14 mouse cellular contexts compared by ENCODE assay signal in genomic region chr1:168046347-168046746, GRCm38 (mm10).
DNase-seq lines count a peak whose midpoint lies in the region; ATAC-seq and TF ChIP-seq lines count a peak whose summit lies in the region.
"Had no signal": no experiment of that assay in that cellular context is flagged by ENCODE, and none has a peak within 500 bp of the region (broad histone marks: within the 10 kb centered on the region; RNA-seq: fewer than 3 reads in every experiment).

No protein-coding gene starts in this region.

- H3K36me3 ChIP-seq in hindbrain, embryonic 15.5 days = no peaks in the 10 kb centered on the region
- no peaks in the 10 kb centered on the region for H3K36me3 ChIP-seq in midbrain, embryonic 16.5 days (ENCODE audit: control insufficient read depth, insufficient read depth, low read length)
- H3K36me3 ChIP-seq: limb, embryonic 12.5 days; stomach, embryonic 15.5 days had no signal

- no peak overlapping the region for H3K9ac ChIP-seq in hindbrain, embryonic 15.5 days
- H3K9ac ChIP-seq in midbrain, embryonic 16.5 days (ENCODE audit: low read depth, low read length) = no peak overlapping the region
- H3K9ac ChIP-seq: limb, embryonic 12.5 days; stomach, embryonic 15.5 days had no signal

- TF ChIP-seq POLR2A in brain, embryonic 14.5 days (IDR thresholded peaks at IDR 0.05; ENCODE audit: borderline replicate concordance, extremely low read depth, insufficient read depth, insufficient read length, poor library complexity, severe bottlenecking) = no peak
- no peak for TF ChIP-seq POLR2A in lung, adult 2 months (IDR thresholded peaks at IDR 0.05; ENCODE audit: borderline replicate concordance, extremely low read depth, low read depth, low read length)

- 0 out of 2 replicates have a peak overlapping the region, but pooled peaks have one; percentile 10 for H3K4me2 ChIP-seq in hindbrain, embryonic 15.5 days
- H3K4me2 ChIP-seq in midbrain, embryonic 16.5 days (ENCODE audit: low read length) = no peak overlapping the region
- H3K4me2 ChIP-seq: limb, embryonic 12.5 days; stomach, embryonic 15.5 days had no signal

- H3K9me3 ChIP-seq in hindbrain, embryonic 15.5 days = no peaks in the 10 kb centered on the region
- no peaks in the 10 kb centered on the region for H3K9me3 ChIP-seq in midbrain, embryonic 16.5 days (replicated peaks; ENCODE audit: control insufficient read depth, low read length, poor library complexity, severe bottlenecking)
- H3K9me3 ChIP-seq: limb, embryonic 12.5 days; stomach, embryonic 15.5 days had no signal

- no peaks in the 10 kb centered on the region for H3K27me3 ChIP-seq in hindbrain, embryonic 15.5 days
- H3K27me3 ChIP-seq in midbrain, embryonic 16.5 days (ENCODE audit: control insufficient read depth, insufficient read depth, low read depth, low read length) = no peaks in the 10 kb centered on the region
- H3K27me3 ChIP-seq: limb, embryonic 12.5 days; stomach, embryonic 15.5 days had no signal

- peak; percentile 88 for ATAC-seq in hindbrain, embryonic 15.5 days (ENCODE audit: low FRiP score, low read depth)
- peak; percentile 75 for ATAC-seq in midbrain, embryonic 16.5 days
- ATAC-seq in megakaryocyte progenitor cell, adult 5-6 weeks (replicated peaks; ENCODE audit: poor library complexity) = no peak
- ATAC-seq: Patski had no signal

- DNase-seq in cerebellum, postnatal 14 days = peak; percentile 69 to 72
- no peak for DNase-seq in cerebellum, adult 8-10 months
- DNase-seq in brain, embryonic 14.5 days (ENCODE audit: low read depth) = peak; percentile 97
- DNase-seq in adrenal gland, postnatal 14 days = no peak
- no peak for DNase-seq in lung, adult 2 months
- DNase-seq: adrenal gland, postnatal 25 days; gastrocnemius, postnatal 36 days; lung, postnatal 36 days had no signal

- H3K4me1 ChIP-seq in hindbrain, embryonic 15.5 days (replicated peaks) = peaks cover 28% of the 10 kb centered on the region
- H3K4me1 ChIP-seq in midbrain, embryonic 16.5 days (ENCODE audit: control insufficient read depth, insufficient read depth, low read length) = peaks cover 12% of the 10 kb centered on the region
- no peaks in the 10 kb centered on the region for H3K4me1 ChIP-seq in lung, adult 2 months (ENCODE audit: control insufficient read depth, insufficient read depth, low read length)
- H3K4me1 ChIP-seq: limb, embryonic 12.5 days; stomach, embryonic 15.5 days had no signal

- no peak for TF ChIP-seq CTCF in brain, embryonic 14.5 days (IDR thresholded peaks at IDR 0.05; ENCODE audit: borderline replicate concordance, extremely low read depth, insufficient read depth, insufficient read length)
- no peak for TF ChIP-seq CTCF in lung, adult 2 months (IDR thresholded peaks at IDR 0.05; ENCODE audit: insufficient read depth, low read length)

- no peak overlapping the region for H3K4me3 ChIP-seq in hindbrain, embryonic 15.5 days
- H3K4me3 ChIP-seq in midbrain, embryonic 16.5 days (ENCODE audit: low read depth, low read length) = no peak overlapping the region
- H3K4me3 ChIP-seq in lung, adult 2 months (replicated peaks; ENCODE audit: extremely low read depth, low read depth, low read length) = no peak overlapping the region
- H3K4me3 ChIP-seq: limb, embryonic 12.5 days; stomach, embryonic 15.5 days had no signal

- peak overlapping the region; percentile 76 for H3K27ac ChIP-seq in hindbrain, embryonic 15.5 days (replicated peaks)
- no peak overlapping the region for H3K27ac ChIP-seq in midbrain, embryonic 16.5 days (ENCODE audit: low read length)
- H3K27ac ChIP-seq: limb, embryonic 12.5 days; stomach, embryonic 15.5 days had no signal

- 17% methylated on average over 7 of the region's 7 CpGs for WGBS in hindbrain, embryonic 15.5 days
- 42% methylated on average over 7 of the region's 7 CpGs for WGBS in midbrain, embryonic 16.5 days
- WGBS in lung, adult 2 months = 52% methylated on average over 7 of the region's 7 CpGs

Comparison
In these comparisons a context has a peak if more than half of its experiments do, and no peak if none do; other contexts are left out.
1. DNase-seq: peak in cerebellum, postnatal 14 days (2 of 2) and brain, embryonic 14.5 days (single experiment); none in cerebellum, adult 8-10 months (single experiment), adrenal gland, postnatal 14 days (single experiment) and lung, adult 2 months (single experiment).